Mouse (Mus musculus) spleen, adult 18-20 months (tissue): Measurements from ENCODE around the gene Adgrg1.

Experiments
- DNase-seq, 2 experiments: peaks; one replicate each; pipeline ENCODE4 v3.0.0; 2022; ENCODE audit warnings: mixed read lengths in 2 of 2

Gene Adgrg1

GRCm38 (mm10) chr8:94974467-94975165 lies at the start of gene Adgrg1:
Gene Adgrg1 (plus strand): TSS chr8:94974751.
- no peak for DNase-seq

GRCm38 (mm10) chr8:94928227-94928626 lies 46.3 kb upstream of the Adgrg1 start:
- no peak for DNase-seq

- DNase-seq = no peak
These were observed 40.6 kb upstream of the Adgrg1 start for GRCm38 (mm10) chr8:94933918-94934317.

GRCm38 (mm10) chr8:94935172-94935571 lies 39.4 kb upstream of the Adgrg1 start:
- DNase-seq = no peak

- DNase-seq = peak in 1 of 2 experiments; percentile 72
These were observed 32.0 kb upstream of the Adgrg1 start for GRCm38 (mm10) chr8:94942566-94942965.

- no peak for DNase-seq
These were observed 29.4 kb upstream of the Adgrg1 start for GRCm38 (mm10) chr8:94945185-94945584.

GRCm38 (mm10) chr8:94948421-94948820 lies 26.1 kb upstream of the Adgrg1 start:
- DNase-seq = no peak

- DNase-seq = no peak
These were observed 25.5 kb upstream of the Adgrg1 start for GRCm38 (mm10) chr8:94949010-94949409.

GRCm38 (mm10) chr8:94950046-94950445 lies 24.5 kb upstream of the Adgrg1 start:
- DNase-seq = peak; percentile 30 to 58

GRCm38 (mm10) chr8:94950458-94950857 lies 24.1 kb upstream of the Adgrg1 start:
- DNase-seq = no peak

- DNase-seq = no peak
These were observed 22.5 kb upstream of the Adgrg1 start for GRCm38 (mm10) chr8:94952086-94952485.

- no peak for DNase-seq
These were observed 20.8 kb upstream of the Adgrg1 start for GRCm38 (mm10) chr8:94953624-94954367.

- no peak for DNase-seq
These were observed 20.2 kb upstream of the Adgrg1 start for GRCm38 (mm10) chr8:94954368-94954737.

- DNase-seq = peak; percentile 39 to 57
These were observed 19.4 kb upstream of the Adgrg1 start for GRCm38 (mm10) chr8:94954921-94955758.

GRCm38 (mm10) chr8:94956078-94956574 lies 18.4 kb upstream of the Adgrg1 start:
- DNase-seq = no peak

GRCm38 (mm10) chr8:94962201-94962600 lies 12.3 kb upstream of the Adgrg1 start:
- DNase-seq = no peak

GRCm38 (mm10) chr8:94964828-94965227 lies 9.7 kb upstream of the Adgrg1 start:
- no peak for DNase-seq

- peak in 1 of 2 experiments; percentile 49 for DNase-seq
These were observed 8.0 kb upstream of the Adgrg1 start for GRCm38 (mm10) chr8:94966578-94966977.

- no peak for DNase-seq
These were observed 7.5 kb upstream of the Adgrg1 start for GRCm38 (mm10) chr8:94967071-94967470.

- no peak for DNase-seq
These were observed 7.0 kb upstream of the Adgrg1 start for GRCm38 (mm10) chr8:94967554-94967953.

GRCm38 (mm10) chr8:94973270-94973669 lies 1.3 kb upstream of the Adgrg1 start:
- DNase-seq = no peak

GRCm38 (mm10) chr8:94973786-94974185 lies 765 bp upstream of the Adgrg1 start:
- DNase-seq = no peak
